Mouse (Mus musculus) MEL (cell line): Measurements from ENCODE around the gene Aktip. TPM values are rescaled to one million over a fixed set of nuclear protein-coding genes. Genes with fewer than 3 reads are reported as not detected.
A peak's percentile ranks its signal among the peaks of the same experiment; 100 is the strongest.

Experiments
- DNase-seq: peaks from one replicate; pipeline ENCODE4 v3.0.0; 2011; ENCODE audit warnings: low read depth, low spot score
- H3K27ac ChIP-seq: 2 replicates; pipeline ENCODE4 v1.5.1; 2012; ENCODE audit warnings: low read depth, mild to moderate bottlenecking, control low read depth, low read length, moderate library complexity; ENCODE audit not compliant: control insufficient read depth
- H3K27me3 ChIP-seq, 2 experiments: fragments of 150-350 bp in 1 of 2; sonication (generic) in 1 of 2; 2 replicates each; pipeline ENCODE4 v1.6.1; 2012; ENCODE audit warnings: low read length in 2 of 2, mild to moderate bottlenecking in 2 of 2, improper control_type of control experiment in 1 of 2, moderate library complexity in 1 of 2; ENCODE audit not compliant: insufficient read depth in 2 of 2, control insufficient read depth in 1 of 2
- H3K36me3 ChIP-seq, 2 experiments: 2 replicates each; pipeline ENCODE4 v1.6.1; 2012 to 2014; ENCODE audit warnings: low read length in 2 of 2, improper control_type of control experiment in 1 of 2, inconsistent platforms in 1 of 2, mild to moderate bottlenecking in 1 of 2; ENCODE audit not compliant: insufficient read depth in 2 of 2, control insufficient read depth in 1 of 2
- H3K4me1 ChIP-seq, 2 experiments: fragments of 150-350 bp in 1 of 2; sonication (generic) in 1 of 2; 2 replicates each; pipeline ENCODE4 v1.6.1; 2012; ENCODE audit warnings: low read length in 2 of 2, improper control_type of control experiment in 1 of 2, mild to moderate bottlenecking in 1 of 2; ENCODE audit not compliant: insufficient read depth in 2 of 2, control insufficient read depth in 1 of 2
- H3K4me3 ChIP-seq, 2 experiments: fragments of 150-350 bp in 1 of 2; sonication (generic) in 1 of 2; 2 replicates each; pipeline ENCODE4 v1.5.1; 2012; ENCODE audit warnings: low read depth in 2 of 2, low read length in 2 of 2, mild to moderate bottlenecking in 2 of 2, moderate library complexity in 2 of 2, control low read depth in 1 of 2, improper control_type of control experiment in 1 of 2; ENCODE audit not compliant: control insufficient read depth in 1 of 2, insufficient read depth in 1 of 2
- H3K79me2 ChIP-seq: 2 replicates; pipeline ENCODE4 v1.6.1; 2012; ENCODE audit warnings: mild to moderate bottlenecking, low read length, moderate library complexity; ENCODE audit not compliant: control insufficient read depth, poor library complexity, insufficient read depth
- H3K9ac ChIP-seq: 2 replicates; pipeline ENCODE4 v1.6.1; 2012; ENCODE audit warnings: low read depth, mild to moderate bottlenecking, control low read depth, low read length, moderate library complexity; ENCODE audit not compliant: control insufficient read depth, poor library complexity, severe bottlenecking
- H3K9me3 ChIP-seq: fragments of 150-350 bp; sonication (generic); replicated peaks from 2 replicates; pipeline ENCODE4 v1.6.1; 2012; ENCODE audit warnings: mild to moderate bottlenecking, low read length, improper control_type of control experiment, moderate library complexity; ENCODE audit not compliant: insufficient read depth
- BHLHE40 ChIP-seq: IDR thresholded peaks from 2 replicates; pipeline ENCODE4 v1.6.1; 2012; ENCODE audit warnings: low read depth, mild to moderate bottlenecking, inconsistent platforms, low read length, improper control_type of control experiment, borderline replicate concordance
- CHD1 ChIP-seq: IDR thresholded peaks from 2 replicates; pipeline ENCODE4 v1.6.1; 2012; ENCODE audit warnings: low read depth, mild to moderate bottlenecking, inconsistent platforms, low read length, improper control_type of control experiment
- CHD2 ChIP-seq: IDR thresholded peaks from 2 replicates; pipeline ENCODE4 v1.6.1; 2011; ENCODE audit warnings: low read length, improper control_type of control experiment
- CTCF ChIP-seq, 3 experiments: IDR thresholded peaks in 2 of 3; conservative IDR thresholded peaks in 1 of 3; 2 replicates each; pipeline ENCODE4 v1.5.1; 2011 to 2012; ENCODE audit warnings: low read length in 3 of 3, low read depth in 2 of 3, mild to moderate bottlenecking in 2 of 3, improper control_type of control experiment in 1 of 3, inconsistent platforms in 1 of 3, mixed read lengths in 1 of 3, moderate library complexity in 1 of 3; ENCODE audit not compliant: control insufficient read depth in 1 of 3, insufficient read depth in 1 of 3, poor library complexity in 1 of 3, severe bottlenecking in 1 of 3
- E2F4 ChIP-seq: IDR thresholded peaks from 2 replicates; pipeline ENCODE4 v1.6.1; 2011; ENCODE audit warnings: low read depth, low read length, improper control_type of control experiment, borderline replicate concordance
- ELF1 ChIP-seq: IDR thresholded peaks from 2 replicates; pipeline ENCODE4 v1.6.1; 2014; ENCODE audit warnings: low read depth, mild to moderate bottlenecking, inconsistent platforms, low read length, improper control_type of control experiment, moderate library complexity
- EP300 ChIP-seq, 2 experiments: IDR thresholded peaks; 2 replicates each; pipeline ENCODE4 v1.6.1; 2011; ENCODE audit warnings: improper control_type of control experiment in 2 of 2, low read length in 2 of 2, low read depth in 1 of 2, mild to moderate bottlenecking in 1 of 2
- ETS1 ChIP-seq: IDR thresholded peaks from 2 replicates; pipeline ENCODE4 v1.6.1; 2012; ENCODE audit warnings: low read depth, mild to moderate bottlenecking, inconsistent platforms, low read length, improper control_type of control experiment, moderate library complexity
- GABPA ChIP-seq: IDR thresholded peaks from 2 replicates; pipeline ENCODE4 v1.6.1; 2012; ENCODE audit warnings: low read depth, mild to moderate bottlenecking, inconsistent platforms, low read length, improper control_type of control experiment, moderate library complexity
- GATA1 ChIP-seq: IDR thresholded peaks from 2 replicates; pipeline ENCODE4 v1.6.1; 2011; ENCODE audit warnings: low read depth, low read length, improper control_type of control experiment
- HCFC1 ChIP-seq: IDR thresholded peaks from 2 replicates; pipeline ENCODE4 v1.6.1; 2012; ENCODE audit warnings: low read depth, mild to moderate bottlenecking, inconsistent platforms, low read length, improper control_type of control experiment, moderate library complexity
- JUND ChIP-seq: IDR thresholded peaks from 2 replicates; pipeline ENCODE4 v1.6.1; 2011; ENCODE audit warnings: low read depth, mild to moderate bottlenecking, improper control_type of control experiment, low read length
- MAZ ChIP-seq: IDR thresholded peaks from 2 replicates; pipeline ENCODE4 v1.6.1; 2012; ENCODE audit warnings: low read depth, mild to moderate bottlenecking, inconsistent platforms, low read length, improper control_type of control experiment
- MXI1 ChIP-seq: IDR thresholded peaks from 2 replicates; pipeline ENCODE4 v1.6.1; 2011; ENCODE audit warnings: mild to moderate bottlenecking, low read depth, low read length, improper control_type of control experiment
- MYB ChIP-seq: IDR thresholded peaks from 2 replicates; pipeline ENCODE4 v1.6.1; 2011; ENCODE audit warnings: mild to moderate bottlenecking, low read depth, low read length, improper control_type of control experiment
- MYC ChIP-seq: IDR thresholded peaks from 2 replicates; pipeline ENCODE4 v1.6.1; 2011; ENCODE audit warnings: low read depth, mild to moderate bottlenecking, low read length, improper control_type of control experiment, moderate library complexity
- NELFE ChIP-seq: IDR thresholded peaks from 2 replicates; pipeline ENCODE4 v1.6.1; 2011; ENCODE audit warnings: low read depth, low read length, improper control_type of control experiment
- NRF1 ChIP-seq: IDR thresholded peaks from 2 replicates; pipeline ENCODE4 v1.6.1; 2014; ENCODE audit warnings: low read depth, mild to moderate bottlenecking, inconsistent platforms, low read length, improper control_type of control experiment, moderate library complexity; ENCODE audit not compliant: poor library complexity, insufficient read depth, severe bottlenecking
- POLR2A ChIP-seq, 2 experiments: IDR thresholded peaks; 2 replicates each; pipeline ENCODE4 v1.6.1; 2011 to 2012; ENCODE audit warnings: low read length in 2 of 2, mild to moderate bottlenecking in 2 of 2, control low read depth in 1 of 2, improper control_type of control experiment in 1 of 2, low read depth in 1 of 2, moderate library complexity in 1 of 2; ENCODE audit not compliant: control insufficient read depth in 1 of 2, insufficient read depth in 1 of 2, poor library complexity in 1 of 2
- POLR2AphosphoS2 ChIP-seq: IDR thresholded peaks from 2 replicates; pipeline ENCODE4 v1.6.1; 2011; ENCODE audit warnings: low read length, improper control_type of control experiment
- POLR2AphosphoS5 ChIP-seq: IDR thresholded peaks from 2 replicates; pipeline ENCODE4 v1.6.1; 2012; ENCODE audit warnings: low read depth, borderline replicate concordance, mild to moderate bottlenecking, inconsistent platforms, low read length, moderate library complexity, mixed read lengths
- SIN3A ChIP-seq: IDR thresholded peaks from 2 replicates; pipeline ENCODE4 v1.6.1; 2012; ENCODE audit warnings: low read length, improper control_type of control experiment, inconsistent platforms
- SMC3 ChIP-seq: IDR thresholded peaks from 2 replicates; pipeline ENCODE4 v1.6.1; 2011; ENCODE audit warnings: low read depth, low read length, improper control_type of control experiment
- TAL1 ChIP-seq: IDR thresholded peaks from 2 replicates; pipeline ENCODE4 v1.6.1; 2012; ENCODE audit warnings: mild to moderate bottlenecking, inconsistent platforms, low read length, moderate library complexity, mixed read lengths
- TBP ChIP-seq: IDR thresholded peaks from 2 replicates; pipeline ENCODE4 v1.8.0; 2011; ENCODE audit warnings: low read depth, low read length, improper control_type of control experiment
- TCF12 ChIP-seq: IDR thresholded peaks from 2 replicates; pipeline ENCODE4 v1.6.1; 2014; ENCODE audit warnings: low read depth, mild to moderate bottlenecking, inconsistent platforms, low read length, improper control_type of control experiment, moderate library complexity
- UBTF ChIP-seq: IDR thresholded peaks from 2 replicates; pipeline ENCODE4 v1.6.1; 2012; ENCODE audit warnings: low read depth, mild to moderate bottlenecking, inconsistent platforms, low read length, improper control_type of control experiment, moderate library complexity, borderline replicate concordance; ENCODE audit not compliant: insufficient read depth
- USF1 ChIP-seq: IDR thresholded peaks from 2 replicates; pipeline ENCODE4 v1.6.1; 2014; ENCODE audit warnings: low read depth, mild to moderate bottlenecking, inconsistent platforms, low read length, improper control_type of control experiment, moderate library complexity
- USF2 ChIP-seq, 2 experiments: IDR thresholded peaks; 2 replicates each; pipeline ENCODE4 v1.6.1; 2011 to 2012; ENCODE audit warnings: improper control_type of control experiment in 2 of 2, low read length in 2 of 2, borderline replicate concordance in 1 of 2, inconsistent platforms in 1 of 2, low read depth in 1 of 2, mild to moderate bottlenecking in 1 of 2; ENCODE audit not compliant: insufficient read depth in 1 of 2
- ZC3H11A ChIP-seq: IDR thresholded peaks from 2 replicates; pipeline ENCODE4 v1.6.1; 2012; ENCODE audit warnings: low read depth, mild to moderate bottlenecking, inconsistent platforms, low read length, improper control_type of control experiment
- ZMIZ1 ChIP-seq: IDR thresholded peaks from 2 replicates; pipeline ENCODE4 v1.6.1; 2012; ENCODE audit warnings: low read depth, mild to moderate bottlenecking, inconsistent platforms, low read length, improper control_type of control experiment, moderate library complexity
- ZNF384 ChIP-seq: IDR thresholded peaks from 2 replicates; pipeline ENCODE4 v1.6.1; 2012; ENCODE audit warnings: low read depth, mild to moderate bottlenecking, inconsistent platforms, low read length, improper control_type of control experiment
- polyA plus RNA-seq, 2 experiments: library from polyadenylated mRNA; stranded (reverse) in 1 of 2; unstranded in 1 of 2; fragments of >175 nt in 1 of 2; fragments of >200 nt in 1 of 2; gene quantifications; 2 replicates each; pipeline versions ENCODE4 v1.2.1 to v1.2.4; 2012; ENCODE audit warnings: low replicate concordance in 2 of 2, low read depth in 1 of 2; ENCODE audit not compliant: insufficient read length in 2 of 2, insufficient read depth in 1 of 2, missing spikeins in 1 of 2
- total RNA-seq: library from RNA; depleted of rRNA; stranded (reverse); fragments of 300-350 nt; gene quantifications from 2 replicates; pipeline ENCODE4 v1.2.3, GENCODE M21; 2012

The Aktip gene
- total and polyA plus RNA-seq, 3 experiments: 4.6 to 8.5 TPM; not detected in 1

DNA sequence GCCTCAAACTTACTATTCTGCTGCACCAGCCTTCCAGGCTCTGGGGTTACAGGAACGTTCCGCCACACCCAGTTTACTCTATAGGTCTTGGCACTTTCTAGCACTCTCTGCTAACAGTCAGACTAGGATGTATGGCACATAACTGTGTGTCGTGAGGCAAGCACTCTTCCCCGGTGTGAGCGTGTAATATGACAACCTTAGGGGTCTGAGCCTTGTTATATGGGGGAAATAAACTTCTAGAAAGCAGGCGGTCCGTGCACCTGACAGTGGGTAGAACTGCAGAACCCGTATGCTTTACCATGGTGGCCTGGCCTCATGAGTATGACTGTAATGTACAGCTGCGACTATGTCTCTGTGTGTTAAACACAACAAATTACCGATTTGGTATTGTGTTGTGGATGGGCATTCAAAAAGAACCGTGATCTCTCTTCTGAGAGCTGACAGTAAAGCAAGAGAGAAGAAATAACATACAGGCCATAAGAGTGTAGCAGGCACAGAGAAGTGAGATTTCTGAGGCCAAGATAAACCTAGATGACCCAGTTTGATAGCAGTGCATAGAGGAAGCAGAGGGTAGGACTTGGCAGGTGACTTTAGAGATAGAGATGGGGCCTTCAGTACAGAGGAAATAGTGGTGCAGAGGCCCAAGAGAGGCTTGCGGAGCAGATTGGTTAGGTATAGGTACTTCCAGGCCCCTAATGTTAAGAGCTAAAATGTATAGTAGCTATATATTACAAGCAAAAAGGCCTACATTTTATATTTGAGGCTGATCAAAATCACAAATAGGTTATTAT is 122.5 kb downstream of the Aktip start (continued):
- no peak for TF ChIP-seq UBTF
- TF ChIP-seq SIN3A: peak; percentile 48; the same call in 1 of the 2 replicates
- no peak for TF ChIP-seq TBP
- no peak for TF ChIP-seq SMC3
- TF ChIP-seq, all 39 proteins: peak for 15

DNA sequence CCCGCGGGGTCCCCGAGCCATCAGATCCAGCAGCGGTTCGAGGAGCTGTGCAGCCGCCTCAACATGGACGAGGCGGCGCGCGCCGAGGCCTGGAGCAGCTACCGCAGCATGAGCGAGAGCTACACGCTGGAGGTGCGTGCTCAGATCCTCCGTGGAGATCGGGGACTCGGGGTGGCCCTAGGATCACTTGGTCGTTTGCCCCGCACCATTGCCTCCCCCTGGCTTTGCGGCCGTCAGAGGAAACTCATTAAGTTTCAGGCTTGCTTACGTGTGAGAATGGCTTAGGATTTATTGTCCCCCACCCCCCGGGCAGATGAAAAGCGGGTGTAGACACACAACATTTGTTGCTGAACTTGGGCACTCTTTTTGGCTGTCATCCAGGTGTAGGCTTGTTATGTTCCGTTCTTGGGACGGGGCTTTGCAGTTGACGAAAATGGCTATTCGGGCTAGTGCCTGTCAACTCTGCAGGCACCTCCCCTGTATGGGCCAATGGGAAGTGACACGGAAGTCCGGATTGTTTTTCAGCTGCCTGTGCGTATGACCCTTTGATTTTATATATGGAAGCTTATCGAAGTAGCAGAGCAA is 129.4 kb downstream of the Aktip start:
- Histone ChIP-seq H3K4me1 (peaks cover 0 to 5% of the 10 kb centered on the region in 2 experiments; a peak in 2 of 4 replicates), H3K4me3 (peak overlapping the region; percentile 90 to 91), H3K79me2 (peaks cover 6% of the 10 kb centered on the region), H3K9ac (peak overlapping the region; percentile 89), H3K36me3 (peaks cover 0 to 6% of the 10 kb centered on the region in 2 experiments; a peak in 1 of 4 replicates), H3K27ac (peak overlapping the region; percentile 47), H3K27me3 (no peaks in the 10 kb centered on the region), H3K9me3 (no peaks in the 10 kb centered on the region)
- DNase-seq: peak; percentile 95
- peak in 1 of 2 experiments; percentile 26; a peak in 1 of 4 replicates for TF ChIP-seq POLR2A (IDR thresholded peaks at IDR 0.05; ENCODE audit: control insufficient read depth in 1 of 2, insufficient read depth in 1 of 2, low read depth in 1 of 2, low read length in 2 of 2, poor library complexity in 1 of 2)
- peak; percentile 98 for TF ChIP-seq SIN3A
- TF ChIP-seq USF1: no peak
- no peak for TF ChIP-seq CHD1
- no peak for TF ChIP-seq GABPA
- peak; percentile 68; the same call in 1 of the 2 replicates for TF ChIP-seq MYC
- TF ChIP-seq TCF12: no peak
- TF ChIP-seq SMC3: no peak
- TF ChIP-seq POLR2AphosphoS2: no peak
- TF ChIP-seq ZC3H11A: no peak
- no peak for TF ChIP-seq MYB
- peak; percentile 68 for TF ChIP-seq MXI1
- TF ChIP-seq ELF1: peak; percentile 96
- TF ChIP-seq CTCF (IDR thresholded peaks at IDR 0.05 in 2 of 3, conservative IDR thresholded peaks at IDR 0.05 in 1 of 3; ENCODE audit: control insufficient read depth in 1 of 3, insufficient read depth in 1 of 3, low read depth in 2 of 3, low read length in 3 of 3, poor library complexity in 1 of 3, severe bottlenecking in 1 of 3): no peak
- no peak for TF ChIP-seq BHLHE40
- TF ChIP-seq CHD2: peak; percentile 21; the same call in 1 of the 2 replicates
- TF ChIP-seq TAL1: no peak
- no peak for TF ChIP-seq E2F4
- TF ChIP-seq NELFE: peak; percentile 38; the same call in 1 of the 2 replicates
- TF ChIP-seq GATA1: 0 out of 2 replicates have a peak, but pooled peaks have one; percentile 13
- no peak for TF ChIP-seq ZNF384
- no peak for TF ChIP-seq JUND
- no peak for TF ChIP-seq USF2 (IDR thresholded peaks at IDR 0.05; ENCODE audit: borderline replicate concordance in 1 of 2, insufficient read depth in 1 of 2, low read depth in 1 of 2, low read length in 2 of 2)
- TF ChIP-seq HCFC1: peak; percentile 77
- no peak for TF ChIP-seq NRF1
- TF ChIP-seq ETS1: no peak; the same call in 1 of the 2 replicates
- TF ChIP-seq POLR2AphosphoS5: no peak
- TF ChIP-seq TBP: peak; percentile 59
- no peak for TF ChIP-seq ZMIZ1
- TF ChIP-seq EP300 (IDR thresholded peaks at IDR 0.05; ENCODE audit: low read depth in 1 of 2, low read length in 2 of 2): no peak
- no peak for TF ChIP-seq UBTF
- TF ChIP-seq MAZ: no peak; the same call in 1 of the 2 replicates
